Mouse (Mus musculus) lung, adult 2 months (tissue): ENCODE results near the gene Chmp4b.

ENCODE experiments used
- CTCF ChIP-seq: fragments of 200-500 bp; IDR thresholded peaks from 2 replicates; pipeline ENCODE4 v1.5.1; 2011; ENCODE audit warnings: mild to moderate bottlenecking, low read length, control low read depth; ENCODE audit not compliant: insufficient read depth
- POLR2A ChIP-seq: fragments of 200-500 bp; IDR thresholded peaks from 2 replicates; pipeline ENCODE4 v1.6.1; 2011; ENCODE audit warnings: low read depth, mild to moderate bottlenecking, control low read depth, low read length, borderline replicate concordance; ENCODE audit errors: extremely low read depth

DNA sequence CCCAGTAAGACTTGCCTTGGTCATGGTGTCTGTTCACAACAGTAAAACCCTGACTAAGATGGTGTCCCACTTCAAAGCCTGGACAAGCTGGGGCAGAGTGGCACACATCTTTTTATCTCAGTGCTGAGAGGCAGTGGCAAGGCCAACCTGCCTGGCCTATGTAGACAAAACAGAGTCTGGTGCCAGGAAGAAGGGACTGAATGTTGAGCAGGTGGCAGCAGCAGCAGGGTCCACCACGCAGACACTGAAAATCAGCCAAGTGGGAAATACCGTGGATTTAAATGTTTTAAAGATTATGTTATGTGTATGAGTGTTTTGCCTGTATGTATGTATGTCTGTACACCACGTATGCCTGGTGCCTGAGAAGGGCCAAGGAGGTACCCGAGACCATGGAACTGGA is 47.9 kb downstream of the Chmp4b start:
- no peak for TF ChIP-seq CTCF
- TF ChIP-seq POLR2A = no peak
